Mouse (Mus musculus) T-cell, adult 2 months (primary cell): ENCODE results near the gene Srrm1.
A peak's percentile ranks its signal among the peaks of the same experiment; 100 is the strongest.

ENCODE experiments used
- DNase-seq: peaks from one replicate; pipeline ENCODE4 v3.0.0; 2022; ENCODE audit warnings: low spot score

The Srrm1 gene

DNA sequence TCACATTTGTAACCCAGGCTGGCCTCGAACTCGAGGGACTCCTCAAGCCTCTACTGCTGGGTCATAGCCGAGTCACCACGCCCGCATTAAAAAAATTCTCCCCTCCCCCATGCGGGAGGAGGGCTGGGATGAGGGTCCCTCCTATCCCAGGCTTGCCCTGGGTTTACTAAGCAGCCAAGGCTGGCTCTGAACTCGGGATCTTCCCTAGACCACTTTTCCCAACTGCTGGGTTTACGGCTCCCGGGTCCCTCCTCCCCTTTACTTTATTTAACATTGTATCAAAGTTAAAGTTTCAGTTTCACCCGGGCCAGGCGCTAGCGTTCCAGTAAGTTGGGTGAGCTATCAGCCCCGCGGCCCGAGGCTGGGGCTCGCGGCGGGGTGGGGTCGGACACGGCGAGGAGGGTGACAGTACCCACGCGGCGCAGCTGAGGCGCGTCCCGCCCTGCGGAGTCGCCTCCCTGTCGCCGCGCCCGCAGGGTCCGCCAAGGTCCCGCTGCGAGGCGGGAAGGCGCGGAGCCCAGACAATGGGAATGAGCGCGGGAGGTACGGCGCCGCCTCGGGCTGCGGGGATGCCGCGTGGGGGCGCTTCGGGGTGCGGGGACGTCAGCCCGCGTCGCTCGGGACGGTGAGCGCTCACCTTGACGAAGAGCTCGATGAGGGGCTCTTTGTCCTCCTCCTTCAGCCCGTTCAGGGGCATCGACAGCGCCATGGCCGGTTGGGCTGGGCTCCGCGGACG lies 81.1 kb downstream of the Srrm1 start:
- peak; percentile 36 for DNase-seq

DNA sequence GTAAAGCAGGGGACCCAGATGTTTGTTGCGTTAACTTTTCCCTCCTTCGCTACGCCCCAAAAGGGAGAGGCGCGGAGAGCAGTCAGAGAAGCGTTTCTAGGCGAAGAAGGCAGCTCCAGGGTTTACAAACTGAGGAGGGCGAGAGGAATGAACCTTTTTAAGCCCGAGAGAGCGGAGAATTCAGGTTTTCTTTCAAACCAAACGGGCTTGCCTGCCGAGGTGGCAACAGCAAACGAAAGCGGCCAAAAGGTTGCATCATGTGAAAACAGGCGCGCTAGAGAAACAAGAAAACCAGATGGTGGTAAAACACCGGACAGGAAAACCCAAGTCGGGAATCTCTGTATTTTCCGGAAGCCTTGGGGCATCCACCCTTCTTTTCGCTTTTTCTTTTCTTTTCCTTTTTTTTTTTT lies 81.7 kb downstream of the Srrm1 start:
- DNase-seq = peak; percentile 24
